Mouse (Mus musculus): ENCODE data around the gene Tanc2.

GRCm38 (mm10) chr11:105957501-105957900 lies 367.7 kb downstream of the Tanc2 start:
- TF ChIP-seq CTCF (IDR thresholded peaks at IDR 0.05; ENCODE audit: borderline replicate concordance, control insufficient read depth, extremely low read depth, insufficient read depth, low read length, poor library complexity) (no peak), POLR2A (IDR thresholded peaks at IDR 0.05; ENCODE audit: control insufficient read depth, extremely low read depth, insufficient read depth, low read length, poor library complexity) (no peak)

Measured in thymus, adult 2 months (tissue).